Mouse (Mus musculus) forebrain, embryonic 14.5 days (tissue): Measurements from ENCODE around the gene Tmprss4. TPM values are rescaled to one million over a fixed set of nuclear protein-coding genes. Genes with fewer than 3 reads are reported as not detected.

Source experiments
- ATAC-seq: fragments of 200-750 bp; cut with Nextera tagmentation; 2 replicates; pipeline ENCODE4 v1.8.0; 2017; ENCODE audit warnings: mild to moderate bottlenecking, moderate library complexity
- DNase-seq: peaks from one replicate; pipeline ENCODE4 v3.0.0-alpha.2; 2015; ENCODE audit warnings: low spot score
- H3K27ac ChIP-seq: fragments of 300-500 bp; sonication (generic); 2 replicates; pipeline ENCODE4 v1.5.1; 2014; ENCODE audit warnings: low read depth, mild to moderate bottlenecking, control low read depth, low read length, moderate library complexity
- H3K27me3 ChIP-seq: fragments of 300-500 bp; sonication (generic); replicated peaks from 2 replicates; pipeline ENCODE4 v1.6.1; 2014; ENCODE audit warnings: low read length, control low read depth, mixed read lengths; ENCODE audit not compliant: control insufficient read depth, insufficient read depth
- H3K36me3 ChIP-seq: fragments of 300-500 bp; sonication (generic); 2 replicates; pipeline ENCODE4 v1.6.1; 2014; ENCODE audit warnings: low read length, control low read depth; ENCODE audit not compliant: control insufficient read depth, insufficient read depth
- H3K4me1 ChIP-seq: fragments of 300-500 bp; sonication (generic); 2 replicates; pipeline ENCODE4 v1.6.1; 2014; ENCODE audit warnings: antibody characterized with exemption, low read length, control low read depth; ENCODE audit not compliant: control insufficient read depth, insufficient read depth
- H3K4me2 ChIP-seq: fragments of 300-500 bp; sonication (generic); 2 replicates; pipeline ENCODE4 v1.6.1; 2014; ENCODE audit warnings: mild to moderate bottlenecking, control low read depth, low read length
- H3K4me3 ChIP-seq: fragments of 300-500 bp; sonication (generic); 2 replicates; pipeline ENCODE4 v1.5.1; 2014; ENCODE audit warnings: low read depth, low read length, control low read depth
- H3K9ac ChIP-seq: fragments of 300-500 bp; sonication (generic); 2 replicates; pipeline ENCODE4 v1.6.1; 2014; ENCODE audit warnings: mild to moderate bottlenecking, low read length, control low read depth, moderate library complexity
- H3K9me3 ChIP-seq: fragments of 300-500 bp; sonication (generic); replicated peaks from 2 replicates; pipeline ENCODE4 v1.6.1; 2016; ENCODE audit warnings: low read length, control low read depth, mixed read lengths; ENCODE audit not compliant: control insufficient read depth
- WGBS: fragments of 180-500 bp; shearing (Covaris S2); extraction: QIAGEN DNeasy Blood & Tissue Kit; methylation state at CpG from one replicate; pipeline ENCODE4 v1.1.7; 2014; 5-methylcytosine and 5-hydroxymethylcytosine counted together
- polyA plus RNA-seq: library from polyadenylated mRNA; unstranded; fragments of >200 nt; fragmentation: Nextera tagmentation; extraction: Ambion mirVana; gene quantifications from 2 replicates; pipeline ENCODE4 v1.2.1, GENCODE M21; 2014

The Tmprss4 gene
- polyA plus RNA-seq, 1 experiment from 2014 or later, result not detected

- no peak overlapping the region for H3K4me2 ChIP-seq
- H3K9me3 ChIP-seq, result no peaks in the 10 kb centered on the region
- H3K36me3 ChIP-seq, result no peaks in the 10 kb centered on the region
- H3K27me3 ChIP-seq, result no peaks in the 10 kb centered on the region
- H3K27ac ChIP-seq, result no peak overlapping the region
- H3K9ac ChIP-seq, result no peak overlapping the region
- H3K4me1 ChIP-seq, result no peaks in the 10 kb centered on the region
- ATAC-seq (no peak), DNase-seq (no peak)
- 76% methylated on average over 5 of the region's 5 CpGs for WGBS
- no peak overlapping the region for H3K4me3 ChIP-seq
These were observed 1.3 kb upstream of the Tmprss4 start for GRCm38 (mm10) chr9:45205143-45205542.

GRCm38 (mm10) chr9:45202021-45202798 is 1.7 kb downstream of the Tmprss4 start:
- H3K4me1 ChIP-seq, result no peaks in the 10 kb centered on the region
- no peak overlapping the region for H3K4me3 ChIP-seq
- ATAC-seq (no peak), DNase-seq (no peak)
- 79% methylated on average over 9 of the region's 9 CpGs for WGBS
- H3K4me2 ChIP-seq, result no peak overlapping the region
- no peaks in the 10 kb centered on the region for H3K27me3 ChIP-seq
- no peak overlapping the region for H3K27ac ChIP-seq
- H3K9me3 ChIP-seq, result no peaks in the 10 kb centered on the region
- no peaks in the 10 kb centered on the region for H3K36me3 ChIP-seq
- H3K9ac ChIP-seq, result no peak overlapping the region

- Histone ChIP-seq H3K9ac (no peak overlapping the region), H3K4me2 (no peak overlapping the region), H3K27me3 (no peaks in the 10 kb centered on the region), H3K27ac (no peak overlapping the region), H3K9me3 (no peaks in the 10 kb centered on the region), H3K36me3 (no peaks in the 10 kb centered on the region), H3K4me1 (no peaks in the 10 kb centered on the region), H3K4me3 (no peak overlapping the region)
- DNase-seq (no peak), ATAC-seq (no peak)
- WGBS, result 84% methylated on average over 5 of the region's 5 CpGs
These were observed 2.5 kb downstream of the Tmprss4 start for GRCm38 (mm10) chr9:45201319-45201947.

- no peak for ATAC-seq
- whole genome bisulfite sequencing, result 94% methylated on average over 5 of the region's 5 CpGs
- no peak overlapping the region for H3K4me2 ChIP-seq
These were observed 6.3 kb downstream of the Tmprss4 start for GRCm38 (mm10) chr9:45197549-45197948.

GRCm38 (mm10) chr9:45196125-45196830 is 7.6 kb downstream of the Tmprss4 start:
- Histone ChIP-seq H3K4me1 (no peaks in the 10 kb centered on the region), H3K27ac (no peak overlapping the region), H3K27me3 (no peaks in the 10 kb centered on the region), H3K9me3 (no peaks in the 10 kb centered on the region), H3K4me2 (no peak overlapping the region), H3K4me3 (no peak overlapping the region), H3K9ac (no peak overlapping the region), H3K36me3 (no peaks in the 10 kb centered on the region)
- ATAC-seq (no peak), DNase-seq (no peak)
- 65% methylated on average over 8 of the region's 8 CpGs for WGBS

More at GRCm38 (mm10) chr9:45197549-45197948, 6.3 kb downstream of the Tmprss4 start:
- Histone ChIP-seq H3K4me1 (no peaks in the 10 kb centered on the region), H3K4me3 (no peak overlapping the region), H3K9ac (no peak overlapping the region), H3K9me3 (no peaks in the 10 kb centered on the region), H3K36me3 (no peaks in the 10 kb centered on the region), H3K27ac (no peak overlapping the region), H3K27me3 (no peaks in the 10 kb centered on the region)
- no peak for DNase-seq

GRCm38 (mm10) chr9:45195468-45195867 is 8.4 kb downstream of the Tmprss4 start:
- no peak overlapping the region for H3K27ac ChIP-seq
- DNase-seq (no peak), ATAC-seq (no peak)
- H3K9me3 ChIP-seq, result no peaks in the 10 kb centered on the region
- no peaks in the 10 kb centered on the region for H3K4me1 ChIP-seq
- no peaks in the 10 kb centered on the region for H3K27me3 ChIP-seq
- 75% methylated on average over 4 of the region's 4 CpGs for WGBS
- H3K9ac ChIP-seq, result no peak overlapping the region
- no peak overlapping the region for H3K4me2 ChIP-seq
- H3K36me3 ChIP-seq, result no peaks in the 10 kb centered on the region
- H3K4me3 ChIP-seq, result no peak overlapping the region

GRCm38 (mm10) chr9:45189661-45190174 is 14.2 kb downstream of the Tmprss4 start:
- H3K9me3 ChIP-seq, result no peaks in the 10 kb centered on the region
- no peak for ATAC-seq
- no peak overlapping the region for H3K4me2 ChIP-seq
- no peak overlapping the region for H3K27ac ChIP-seq
- no peak for DNase-seq
- 92% methylated on average over 4 of the region's 4 CpGs for WGBS
- H3K9ac ChIP-seq, result no peak overlapping the region
- no peaks in the 10 kb centered on the region for H3K27me3 ChIP-seq
- H3K4me1 ChIP-seq, result no peaks in the 10 kb centered on the region
- H3K36me3 ChIP-seq, result no peaks in the 10 kb centered on the region
- no peak overlapping the region for H3K4me3 ChIP-seq

GRCm38 (mm10) chr9:45188570-45189563 is 15.0 kb downstream of the Tmprss4 start:
- Histone ChIP-seq H3K36me3 (no peaks in the 10 kb centered on the region), H3K4me3 (no peak overlapping the region), H3K9me3 (no peaks in the 10 kb centered on the region), H3K9ac (no peak overlapping the region), H3K27ac (no peak overlapping the region), H3K4me2 (no peak overlapping the region), H3K27me3 (no peaks in the 10 kb centered on the region), H3K4me1 (no peaks in the 10 kb centered on the region)
- WGBS, result 87% methylated on average over 10 of the region's 10 CpGs
- DNase-seq (no peak), ATAC-seq (no peak)
